9 mouse cellular contexts compared by ENCODE assay signal in genomic region chr4:107434356-107435237, GRCm38 (mm10). TPM values are rescaled to one million over a fixed set of nuclear protein-coding genes. Genes with fewer than 3 reads are reported as not detected.
DNase-seq lines count a peak whose midpoint lies in the region; ATAC-seq and TF ChIP-seq lines count a peak whose summit lies in the region.
"Had no signal": no experiment of that assay in that cellular context is flagged by ENCODE, and none has a peak within 500 bp of the region (broad histone marks: within the 10 kb centered on the region; RNA-seq: fewer than 3 reads in every experiment).

TSS of gene Glis1 (plus strand) at chr4:107434591.

- H3K9ac ChIP-seq in intestine, embryonic 14.5 days (ENCODE audit: low read length) = peak within 1 kb of the TSS; percentile 42

- intact Hi-C loops in gastrocnemius, postnatal 36 days (cut with DNase I) = no loop called here
- intact Hi-C loops in left cerebral cortex, postnatal 36 days (cut with DNase I) = no loop called here

- peaks cover 7% of the 10 kb centered on the region; the same call in 1 of the 2 replicates for H3K4me1 ChIP-seq in intestine, embryonic 14.5 days (replicated peaks; ENCODE audit: control insufficient read depth, insufficient read depth, low read length)
- peaks cover 7% of the 10 kb centered on the region for H3K4me1 ChIP-seq in small intestine, adult 2 months (ENCODE audit: control insufficient read depth, insufficient read depth, insufficient read length, low read length)

- H3K9me3 ChIP-seq in intestine, embryonic 14.5 days (ENCODE audit: control insufficient read depth, low read length) = no peaks in the 10 kb centered on the region

- under 1% methylated on average over 105 of the region's 112 CpGs for WGBS in intestine, embryonic 14.5 days
- WGBS in small intestine, adult 2 months = under 1% methylated on average over 110 of the region's 112 CpGs

- no peak for TF ChIP-seq CTCF in small intestine, adult 2 months (IDR thresholded peaks at IDR 0.05; ENCODE audit: extremely low read depth, insufficient read length, insufficient replicate concordance, low read depth, low read length)

- ATAC-seq in cerebellum, adult (ENCODE audit: insufficient number of reproducible peaks, low FRiP score, low TSS enrichment) = peak; percentile 23; the same call in 1 of the 2 replicates
- ATAC-seq in intestine, embryonic 14.5 days (replicated peaks; ENCODE audit: low FRiP score, low TSS enrichment, low read depth) = peak; percentile 76
- peak; percentile 59 for ATAC-seq in megakaryocyte-erythroid progenitor cell, adult 5-6 weeks (replicated peaks; ENCODE audit: low FRiP score, low TSS enrichment, poor library complexity, severe bottlenecking)

- no peak for TF ChIP-seq POLR2A in small intestine, adult 2 months (IDR thresholded peaks at IDR 0.05; ENCODE audit: low read depth, low read length)

- peak within 1 kb of the TSS; percentile 96 for H3K4me2 ChIP-seq in intestine, embryonic 14.5 days (ENCODE audit: low read length)

- peak within 1 kb of the TSS; percentile 57 for H3K4me3 ChIP-seq in intestine, embryonic 14.5 days (ENCODE audit: low read depth, low read length)
- H3K4me3 ChIP-seq in small intestine, adult 2 months (ENCODE audit: low read depth, low read length) = peak within 1 kb of the TSS; percentile 65

- no peak for DNase-seq in cerebellum, adult 8-10 months
- DNase-seq in embryo, embryonic 10.5 days (ENCODE audit: low spot score) = peak; percentile 85
- peak; percentile 39 to 58 for DNase-seq in gastrocnemius, postnatal 36 days
- DNase-seq in intestine, embryonic 14.5 days (ENCODE audit: low spot score) = peak; percentile 78
- peak; percentile 57 to 64 for DNase-seq in left cerebral cortex, postnatal 36 days (ENCODE audit: low spot score in 2 of 2)

- peaks cover 71% of the 10 kb centered on the region for H3K27me3 ChIP-seq in intestine, embryonic 14.5 days (replicated peaks; ENCODE audit: control insufficient read depth, insufficient read depth, low read length)
- peaks cover 51% of the 10 kb centered on the region for H3K27me3 ChIP-seq in small intestine, adult 2 months (ENCODE audit: control insufficient read depth, insufficient read depth, low read length)

- no peak within 1 kb of the TSS for H3K27ac ChIP-seq in intestine, embryonic 14.5 days (ENCODE audit: low read depth)
- H3K27ac ChIP-seq in small intestine, adult 2 months (ENCODE audit: insufficient read depth, low read depth, low read length) = no peak within 1 kb of the TSS

- no peaks in the 10 kb centered on the region for H3K36me3 ChIP-seq in intestine, embryonic 14.5 days (ENCODE audit: control insufficient read depth, insufficient read depth, low read length)
- no peaks in the 10 kb centered on the region for H3K36me3 ChIP-seq in small intestine, adult 2 months (ENCODE audit: control insufficient read depth, insufficient read depth, low read length)

RNA-seq across cellular contexts. Expression of gene Glis1, which starts in this region (rescaled TPM):
- under 1 TPM; 0.20 to 0.23 TPM for total RNA-seq in gastrocnemius, postnatal 36 days (2021)
- polyA plus RNA-seq in intestine, embryonic 14.5 days (2014; fragmentation: Nextera tagmentation; extraction: Ambion mirVana) = 0.43 and 1.4 TPM in 2 replicates
- total RNA-seq in left cerebral cortex, postnatal 36 days (2021) = 1 to 10 TPM; 1.1 to 1.7 TPM
- total RNA-seq in megakaryocyte-erythroid progenitor cell, adult 5-6 weeks (2014; fragmentation: Nextera tagmentation) = 1.4 TPM in 1 of 2 replicates, not detected in the other
- not detected in 2 replicates for total RNA-seq in megakaryocyte-erythroid progenitor cell, adult 5-6 weeks (2017)
- 0.10 and 1.0 TPM in 2 replicates for polyA plus RNA-seq in small intestine, adult 2 months (2012; rRNA removed)
- total RNA-seq: neutrophil, adult 5-6 weeks had no signal

Comparison
In these comparisons a context has a peak if more than half of its experiments do, and no peak if none do; other contexts are left out.
1. Peak in DNase-seq in gastrocnemius, postnatal 36 days; RNA of the gene not detected or under 1 TPM.
2. ATAC-seq: peak in every context shown above with its lines; median percentile 76 in intestine, embryonic 14.5 days; 59 in megakaryocyte-erythroid progenitor cell, adult 5-6 weeks; 23 in cerebellum, adult.